Mouse (Mus musculus) bone marrow, adult 2 months (tissue): ENCODE measurements around the gene Ttc21b.

Source experiments
- CTCF ChIP-seq: fragments of 200-500 bp; IDR thresholded peaks from 2 replicates; pipeline ENCODE4 v1.5.1; 2011; ENCODE audit warnings: low read length, control low read depth; ENCODE audit not compliant: control insufficient read depth, insufficient read depth
- POLR2A ChIP-seq: fragments of 200-500 bp; IDR thresholded peaks from 2 replicates; pipeline ENCODE4 v1.6.1; 2011; ENCODE audit warnings: low read depth, mild to moderate bottlenecking, control low read depth, low read length, borderline replicate concordance; ENCODE audit not compliant: control insufficient read depth

DNA sequence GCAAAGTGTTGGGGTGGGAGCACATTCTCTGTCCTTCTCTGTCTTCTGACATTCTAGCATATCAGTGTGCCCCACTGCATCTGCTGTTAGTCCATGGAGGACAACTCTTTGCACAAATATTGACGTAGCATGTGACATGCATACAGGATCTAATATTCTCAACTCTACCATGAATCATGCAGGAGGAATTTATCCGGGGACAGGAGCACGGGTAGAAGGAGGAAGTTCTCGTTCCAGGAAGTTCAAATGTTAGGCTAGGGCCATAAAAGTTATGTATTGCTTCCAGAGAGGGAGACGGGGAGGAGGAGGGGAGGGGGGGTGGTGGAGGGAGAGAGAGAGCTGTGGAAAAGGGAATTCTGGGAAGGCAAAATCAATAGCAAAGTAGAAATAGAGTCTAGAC lies 111.6 kb downstream of the Ttc21b start:
- TF ChIP-seq CTCF, result no peak
- TF ChIP-seq POLR2A, result no peak
